Mouse (Mus musculus): Measurements from ENCODE around the gene Fer1l4. TPM values are rescaled to one million over a fixed set of nuclear protein-coding genes. Genes with fewer than 3 reads are reported as not detected.

Fer1l4 gene
- polyA plus RNA-seq, 1 experiment from 2014 or later = 0.37 TPM

GRCm38 (mm10) chr2:156073725-156074124 lies 21.0 kb upstream of the Fer1l4 start:
- H3K4me3 ChIP-seq (ENCODE audit: low read length) = no peak overlapping the region
- H3K36me3 ChIP-seq (ENCODE audit: insufficient read depth, low read length) = peaks cover 93% of the 10 kb centered on the region
- no peaks in the 10 kb centered on the region for H3K9me3 ChIP-seq (ENCODE audit: low read length)
- WGBS = 88% methylated on average over 15 of the region's 15 CpGs
- no peaks in the 10 kb centered on the region for H3K27me3 ChIP-seq (ENCODE audit: insufficient read depth, low read length)
- H3K9ac ChIP-seq (replicated peaks; ENCODE audit: low read length) = no peak overlapping the region
- H3K4me2 ChIP-seq (replicated peaks; ENCODE audit: low read depth, low read length) = no peak overlapping the region
- ATAC-seq (ENCODE audit: low FRiP score, low TSS enrichment) = no peak
- H3K27ac ChIP-seq (ENCODE audit: low read length) = no peak overlapping the region
- H3K4me1 ChIP-seq (ENCODE audit: insufficient read depth, low read length) = no peaks in the 10 kb centered on the region

- no peaks in the 10 kb centered on the region for H3K9me3 ChIP-seq (ENCODE audit: low read length)
- H3K9ac ChIP-seq (replicated peaks; ENCODE audit: low read length) = no peak overlapping the region
- no peak overlapping the region for H3K4me2 ChIP-seq (replicated peaks; ENCODE audit: low read depth, low read length)
- ATAC-seq (ENCODE audit: low FRiP score, low TSS enrichment) = no peak
- peaks cover 70% of the 10 kb centered on the region for H3K36me3 ChIP-seq (ENCODE audit: insufficient read depth, low read length)
- H3K4me3 ChIP-seq (ENCODE audit: low read length) = no peak overlapping the region
- no peak overlapping the region for H3K27ac ChIP-seq (ENCODE audit: low read length)
- no peaks in the 10 kb centered on the region for H3K27me3 ChIP-seq (ENCODE audit: insufficient read depth, low read length)
- 97% methylated on average over 10 of the region's 10 CpGs for WGBS
- H3K4me1 ChIP-seq (ENCODE audit: insufficient read depth, low read length) = peaks cover 3% of the 10 kb centered on the region; the same call in 1 of the 2 replicates
Observed at GRCm38 (mm10) chr2:156071236-156071635, 18.5 kb upstream of the Fer1l4 start.

- H3K27me3 ChIP-seq (ENCODE audit: insufficient read depth, low read length) = no peaks in the 10 kb centered on the region
- peaks cover 39% of the 10 kb centered on the region for H3K36me3 ChIP-seq (ENCODE audit: insufficient read depth, low read length)
- 92% methylated on average over 10 of the region's 10 CpGs for WGBS
- H3K4me1 ChIP-seq (ENCODE audit: insufficient read depth, low read length) = peaks cover 8% of the 10 kb centered on the region
- ATAC-seq (ENCODE audit: low FRiP score, low TSS enrichment) = no peak
- H3K9me3 ChIP-seq (ENCODE audit: low read length) = no peaks in the 10 kb centered on the region
- no peak overlapping the region for H3K9ac ChIP-seq (replicated peaks; ENCODE audit: low read length)
- no peak overlapping the region for H3K4me2 ChIP-seq (replicated peaks; ENCODE audit: low read depth, low read length)
- no peak overlapping the region for H3K4me3 ChIP-seq (ENCODE audit: low read length)
- H3K27ac ChIP-seq (ENCODE audit: low read length) = no peak overlapping the region
Observed at GRCm38 (mm10) chr2:156067916-156068315, 15.2 kb upstream of the Fer1l4 start.

- Histone ChIP-seq H3K9ac (replicated peaks; ENCODE audit: low read length) (peak overlapping the region; percentile 86), H3K27ac (ENCODE audit: low read length) (no peak overlapping the region), H3K36me3 (ENCODE audit: insufficient read depth, low read length) (peaks cover 23% of the 10 kb centered on the region), H3K27me3 (ENCODE audit: insufficient read depth, low read length) (no peaks in the 10 kb centered on the region), H3K4me2 (replicated peaks; ENCODE audit: low read depth, low read length) (peak overlapping the region; percentile 96), H3K9me3 (ENCODE audit: low read length) (no peaks in the 10 kb centered on the region), H3K4me1 (ENCODE audit: insufficient read depth, low read length) (peaks cover 8% of the 10 kb centered on the region), H3K4me3 (ENCODE audit: low read length) (peak overlapping the region; percentile 73)
- 26% methylated on average over 10 of the region's 10 CpGs for WGBS
- peak; percentile 16; the same call in 1 of the 2 replicates for ATAC-seq (ENCODE audit: low FRiP score, low TSS enrichment)
Observed at GRCm38 (mm10) chr2:156066126-156066525, 13.4 kb upstream of the Fer1l4 start.

GRCm38 (mm10) chr2:156065099-156066041 lies 12.6 kb upstream of the Fer1l4 start, which contains the start of gene Spag4:
Gene Spag4, plus strand, starts transcription at chr2:156065175.
- Histone ChIP-seq H3K36me3 (ENCODE audit: insufficient read depth, low read length) (peaks cover 16% of the 10 kb centered on the region), H3K27ac (ENCODE audit: low read length) (peak within 1 kb of the TSS; percentile 85)

GRCm38 (mm10) chr2:156047929-156048328 lies 4.8 kb downstream of the Fer1l4 start:
- Histone ChIP-seq H3K9ac (replicated peaks; ENCODE audit: low read length) (no peak overlapping the region), H3K4me1 (ENCODE audit: insufficient read depth, low read length) (no peaks in the 10 kb centered on the region), H3K27ac (ENCODE audit: low read length) (no peak overlapping the region), H3K9me3 (ENCODE audit: low read length) (no peaks in the 10 kb centered on the region), H3K36me3 (ENCODE audit: insufficient read depth, low read length) (no peaks in the 10 kb centered on the region), H3K27me3 (ENCODE audit: insufficient read depth, low read length) (no peaks in the 10 kb centered on the region), H3K4me2 (replicated peaks; ENCODE audit: low read depth, low read length) (peak overlapping the region; percentile 50), H3K4me3 (ENCODE audit: low read length) (peak overlapping the region; percentile 23)
- WGBS = 4% methylated on average over 19 of the region's 19 CpGs
- ATAC-seq (ENCODE audit: low FRiP score, low TSS enrichment) = peak; percentile 54; the same call in 1 of the 2 replicates

More at GRCm38 (mm10) chr2:156065099-156066041, 12.6 kb upstream of the Fer1l4 start, which contains the start of gene Spag4:
- Histone ChIP-seq H3K4me2 (replicated peaks; ENCODE audit: low read depth, low read length) (peak within 1 kb of the TSS; percentile 96), H3K4me3 (ENCODE audit: low read length) (peak within 1 kb of the TSS; percentile 73), H3K9ac (replicated peaks; ENCODE audit: low read length) (peak within 1 kb of the TSS; percentile 86), H3K4me1 (ENCODE audit: insufficient read depth, low read length) (peaks cover 8% of the 10 kb centered on the region), H3K27me3 (ENCODE audit: insufficient read depth, low read length) (no peaks in the 10 kb centered on the region), H3K9me3 (ENCODE audit: low read length) (no peaks in the 10 kb centered on the region)
- under 1% methylated on average over 68 of the region's 81 CpGs for WGBS
- peak; percentile 87 for ATAC-seq (ENCODE audit: low FRiP score, low TSS enrichment)

GRCm38 (mm10) chr2:156042903-156043302 lies 9.8 kb downstream of the Fer1l4 start:
- no peak overlapping the region for H3K4me2 ChIP-seq (replicated peaks; ENCODE audit: low read depth, low read length)
- H3K9me3 ChIP-seq (ENCODE audit: low read length) = no peaks in the 10 kb centered on the region
- no peak overlapping the region for H3K27ac ChIP-seq (ENCODE audit: low read length)
- H3K9ac ChIP-seq (replicated peaks; ENCODE audit: low read length) = no peak overlapping the region
- 81% methylated on average over 8 of the region's 8 CpGs for WGBS
- no peak overlapping the region for H3K4me3 ChIP-seq (ENCODE audit: low read length)
- no peaks in the 10 kb centered on the region for H3K27me3 ChIP-seq (ENCODE audit: insufficient read depth, low read length)
- H3K4me1 ChIP-seq (ENCODE audit: insufficient read depth, low read length) = no peaks in the 10 kb centered on the region
- no peak for ATAC-seq (ENCODE audit: low FRiP score, low TSS enrichment)
- no peaks in the 10 kb centered on the region for H3K36me3 ChIP-seq (ENCODE audit: insufficient read depth, low read length)

GRCm38 (mm10) chr2:156039390-156039789 lies 13.4 kb downstream of the Fer1l4 start:
- H3K9ac ChIP-seq (replicated peaks; ENCODE audit: low read length) = no peak overlapping the region
- 83% methylated on average over 3 of the region's 3 CpGs for WGBS
- H3K27ac ChIP-seq (ENCODE audit: low read length) = no peak overlapping the region
- no peaks in the 10 kb centered on the region for H3K36me3 ChIP-seq (ENCODE audit: insufficient read depth, low read length)
- H3K9me3 ChIP-seq (ENCODE audit: low read length) = no peaks in the 10 kb centered on the region
- H3K4me3 ChIP-seq (ENCODE audit: low read length) = no peak overlapping the region
- H3K4me2 ChIP-seq (replicated peaks; ENCODE audit: low read depth, low read length) = no peak overlapping the region
- no peak for ATAC-seq (ENCODE audit: low FRiP score, low TSS enrichment)
- no peaks in the 10 kb centered on the region for H3K27me3 ChIP-seq (ENCODE audit: insufficient read depth, low read length)
- no peaks in the 10 kb centered on the region for H3K4me1 ChIP-seq (ENCODE audit: insufficient read depth, low read length)

- Histone ChIP-seq H3K9me3 (ENCODE audit: low read length) (no peaks in the 10 kb centered on the region), H3K4me3 (ENCODE audit: low read length) (no peak overlapping the region), H3K9ac (replicated peaks; ENCODE audit: low read length) (no peak overlapping the region), H3K4me2 (replicated peaks; ENCODE audit: low read depth, low read length) (no peak overlapping the region), H3K27ac (ENCODE audit: low read length) (no peak overlapping the region), H3K36me3 (ENCODE audit: insufficient read depth, low read length) (no peaks in the 10 kb centered on the region), H3K4me1 (ENCODE audit: insufficient read depth, low read length) (no peaks in the 10 kb centered on the region), H3K27me3 (ENCODE audit: insufficient read depth, low read length) (no peaks in the 10 kb centered on the region)
- ATAC-seq (ENCODE audit: low FRiP score, low TSS enrichment) = no peak
Observed at GRCm38 (mm10) chr2:156025482-156025881, 27.3 kb downstream of the Fer1l4 start.

GRCm38 (mm10) chr2:156021765-156022164 lies 31.0 kb downstream of the Fer1l4 start:
- Histone ChIP-seq H3K27ac (ENCODE audit: low read length) (no peak overlapping the region), H3K4me3 (ENCODE audit: low read length) (no peak overlapping the region), H3K9ac (replicated peaks; ENCODE audit: low read length) (no peak overlapping the region), H3K4me1 (ENCODE audit: insufficient read depth, low read length) (no peaks in the 10 kb centered on the region), H3K27me3 (ENCODE audit: insufficient read depth, low read length) (no peaks in the 10 kb centered on the region), H3K4me2 (replicated peaks; ENCODE audit: low read depth, low read length) (no peak overlapping the region), H3K36me3 (ENCODE audit: insufficient read depth, low read length) (peaks cover 30% of the 10 kb centered on the region), H3K9me3 (ENCODE audit: low read length) (no peaks in the 10 kb centered on the region)
- ATAC-seq (ENCODE audit: low FRiP score, low TSS enrichment) = no peak
- 74% methylated on average over 2 of the region's 2 CpGs for WGBS

All from kidney, embryonic 16.5 days (tissue).